Mouse (Mus musculus): ENCODE data around the gene Kcnk3.

The Kcnk3 gene

DNA sequence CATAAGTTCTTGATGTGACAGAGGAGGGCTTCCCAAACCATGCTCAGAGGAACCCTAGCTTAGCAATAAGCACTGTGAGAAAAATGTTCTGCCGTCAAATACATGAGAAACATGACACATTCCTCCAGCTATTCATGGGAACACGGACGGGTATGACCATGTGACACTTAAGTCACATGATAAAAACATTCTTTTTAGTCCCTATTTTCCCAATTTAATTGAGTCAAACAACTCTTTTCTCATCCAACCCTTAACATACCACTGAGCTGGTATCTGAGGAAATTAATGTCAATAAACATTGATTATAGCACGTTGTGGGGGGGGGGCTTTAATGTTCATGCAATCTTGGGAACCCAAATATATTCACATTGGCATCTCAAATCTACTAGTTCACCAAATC is 27.8 kb downstream of the Kcnk3 start:
- DNase-seq, result no peak

DNA sequence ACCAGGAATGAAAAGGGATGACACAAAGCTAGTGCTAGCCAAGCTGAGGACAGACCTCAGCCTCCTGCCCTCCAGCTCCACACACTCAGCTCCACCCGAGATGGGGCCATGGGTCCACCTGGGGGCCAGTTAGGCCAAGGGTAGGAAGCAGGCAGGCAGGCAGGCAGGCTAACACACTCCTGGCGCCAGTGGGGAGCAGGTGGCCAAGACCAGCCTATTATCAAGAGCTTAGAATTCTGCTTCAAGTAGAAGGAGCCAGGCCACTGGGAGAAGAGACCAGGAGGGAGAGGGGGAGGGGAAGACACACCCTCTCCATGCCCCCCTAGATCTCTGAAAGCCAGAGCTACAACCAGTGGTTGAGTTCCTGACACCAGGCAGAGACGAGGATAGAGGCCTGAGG is 28.7 kb downstream of the Kcnk3 start:
- no peak for DNase-seq

DNA sequence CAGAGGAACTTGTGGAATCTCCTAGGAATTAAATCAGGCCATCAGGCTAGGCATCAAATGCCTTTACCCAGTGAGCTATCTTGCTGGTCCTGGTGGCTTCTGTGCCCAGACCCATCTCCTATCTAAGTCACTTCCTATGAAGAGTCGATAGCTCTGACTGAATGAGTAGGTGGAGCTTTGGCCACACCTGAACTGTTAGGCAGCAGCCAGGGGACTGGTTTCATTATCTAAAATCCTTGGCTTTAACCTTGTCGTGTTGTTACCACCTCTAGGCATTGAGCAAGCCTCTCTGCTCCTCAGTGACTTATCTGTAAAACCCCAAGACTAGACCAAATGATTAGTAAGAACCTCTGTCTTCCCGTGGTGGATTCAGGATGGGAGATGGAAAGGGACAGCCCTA is 29.4 kb downstream of the Kcnk3 start:
- DNase-seq, result no peak

GRCm38 (mm10) chr5:30617851-30618250 is 29.9 kb downstream of the Kcnk3 start:
- DNase-seq, result no peak

DNA sequence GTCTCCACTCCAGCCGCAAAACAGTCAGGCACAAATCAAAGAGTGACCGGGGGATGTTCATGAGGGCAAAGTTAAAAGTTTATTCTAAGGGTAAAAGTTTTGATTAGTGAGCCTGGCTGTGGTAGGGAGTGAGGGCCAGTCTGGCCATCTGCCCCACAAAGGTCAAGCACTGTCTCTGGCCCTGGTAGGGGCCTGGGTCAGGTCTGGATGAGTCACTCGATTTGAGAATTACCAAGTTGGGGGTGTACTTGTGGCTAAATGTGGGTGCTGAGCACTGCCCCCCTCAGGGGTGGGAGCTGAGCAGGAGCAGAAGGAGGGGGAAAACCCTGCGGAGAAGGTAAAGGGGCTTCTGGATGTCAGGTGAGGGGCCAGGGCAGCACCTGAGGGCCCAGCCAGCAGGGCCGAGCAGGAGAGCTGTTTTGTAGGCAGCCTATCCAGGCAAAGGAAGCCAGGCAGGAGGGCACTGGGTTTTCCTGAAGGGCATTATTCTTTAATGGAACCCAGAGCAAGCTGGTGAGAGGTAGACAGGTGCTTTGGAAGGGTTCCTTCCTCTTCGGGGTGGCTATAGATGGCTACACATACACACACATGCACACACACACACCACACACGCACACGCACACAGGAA is 30.5 kb downstream of the Kcnk3 start:
- DNase-seq, result no peak

DNA sequence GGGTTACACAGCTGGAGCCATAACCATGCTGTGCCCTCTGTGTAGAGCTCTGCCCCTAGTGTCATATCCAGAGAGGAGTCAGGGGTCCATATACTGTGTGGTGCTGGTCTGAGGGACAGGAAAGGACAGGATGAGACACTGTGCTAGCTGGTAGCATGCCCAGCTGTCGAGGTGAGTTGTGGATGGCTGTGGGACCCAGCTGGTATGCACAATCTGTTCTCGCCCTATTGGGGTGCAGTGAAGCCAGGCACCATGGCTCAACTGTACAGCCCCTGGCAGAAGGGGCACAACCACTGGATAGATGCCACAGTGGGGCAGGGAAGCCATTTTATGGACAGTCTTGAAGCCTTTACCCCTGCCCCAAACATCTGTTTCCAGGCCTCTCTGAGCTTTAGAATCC is 31.2 kb downstream of the Kcnk3 start:
- DNase-seq, result no peak

GRCm38 (mm10) chr5:30620567-30620966 is 32.6 kb downstream of the Kcnk3 start:
- DNase-seq, result no peak

GRCm38 (mm10) chr5:30621211-30621790 is 33.3 kb downstream of the Kcnk3 start:
- DNase-seq, result no peak

DNA sequence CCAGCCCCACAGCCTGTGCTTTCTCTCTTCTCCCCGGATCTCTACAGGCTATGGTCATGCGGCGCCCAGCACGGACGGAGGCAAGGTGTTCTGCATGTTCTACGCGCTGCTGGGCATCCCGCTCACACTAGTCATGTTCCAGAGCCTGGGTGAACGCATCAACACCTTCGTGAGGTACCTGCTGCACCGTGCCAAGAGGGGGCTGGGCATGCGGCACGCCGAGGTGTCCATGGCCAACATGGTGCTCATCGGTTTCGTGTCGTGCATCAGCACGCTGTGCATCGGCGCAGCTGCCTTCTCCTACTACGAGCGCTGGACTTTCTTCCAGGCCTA is 33.8 kb downstream of the Kcnk3 start:
- DNase-seq, result no peak

DNA sequence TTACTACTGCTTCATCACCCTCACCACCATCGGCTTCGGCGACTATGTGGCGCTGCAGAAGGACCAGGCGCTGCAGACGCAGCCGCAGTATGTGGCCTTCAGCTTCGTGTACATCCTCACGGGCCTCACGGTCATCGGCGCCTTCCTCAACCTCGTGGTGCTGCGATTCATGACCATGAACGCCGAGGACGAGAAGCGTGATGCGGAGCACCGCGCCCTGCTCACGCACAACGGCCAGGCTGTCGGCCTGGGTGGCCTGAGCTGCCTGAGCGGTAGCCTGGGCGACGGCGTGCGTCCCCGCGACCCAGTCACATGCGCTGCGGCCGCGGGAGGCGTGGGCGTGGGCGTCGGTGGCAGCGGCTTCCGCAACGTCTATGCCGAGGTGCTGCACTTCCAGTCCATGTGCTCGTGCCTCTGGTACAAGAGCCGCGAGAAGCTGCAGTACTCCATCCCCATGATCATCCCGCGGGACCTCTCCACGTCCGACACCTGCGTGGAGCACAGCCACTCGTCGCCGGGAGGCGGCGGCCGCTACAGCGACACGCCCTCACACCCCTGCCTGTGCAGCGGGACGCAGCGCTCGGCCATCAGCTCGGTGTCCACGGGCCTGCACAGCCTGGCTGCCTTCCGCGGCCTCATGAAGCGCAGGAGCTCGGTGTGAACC is 34.3 kb downstream of the Kcnk3 start:
- peak; percentile 35 for DNase-seq

GRCm38 (mm10) chr5:30622841-30623185 is 34.8 kb downstream of the Kcnk3 start:
- no peak for DNase-seq

- DNase-seq, result no peak
These were observed 35.4 kb downstream of the Kcnk3 start for GRCm38 (mm10) chr5:30623380-30623779.

- no peak for DNase-seq
These were observed 36.3 kb downstream of the Kcnk3 start for GRCm38 (mm10) chr5:30624311-30624710.

- no peak for DNase-seq
These were observed 36.9 kb downstream of the Kcnk3 start for GRCm38 (mm10) chr5:30624908-30625307.

DNA sequence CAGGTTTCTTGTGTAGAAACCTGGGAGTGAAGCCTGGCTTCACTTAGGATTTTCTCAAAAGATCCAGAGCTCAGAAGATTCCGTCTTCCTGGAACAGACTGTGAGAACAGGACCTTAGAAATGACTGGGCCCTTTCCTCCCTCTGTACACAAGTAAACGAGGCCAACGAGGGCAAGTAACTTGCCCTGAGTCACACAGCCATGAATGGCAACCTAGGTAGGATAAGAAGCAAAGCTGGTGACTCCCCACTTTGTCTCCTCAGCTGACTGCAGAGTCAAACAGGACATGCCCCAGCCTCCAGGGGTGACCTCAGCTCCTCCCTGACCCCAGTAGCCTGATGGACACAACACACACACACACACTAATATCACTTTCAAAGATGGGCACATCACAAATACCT is 37.4 kb downstream of the Kcnk3 start:
- no peak for DNase-seq

GRCm38 (mm10) chr5:30626331-30627105 is 38.5 kb downstream of the Kcnk3 start:
- DNase-seq, result no peak

- no peak for DNase-seq
These were observed 40.5 kb downstream of the Kcnk3 start for GRCm38 (mm10) chr5:30628511-30628910.

DNA sequence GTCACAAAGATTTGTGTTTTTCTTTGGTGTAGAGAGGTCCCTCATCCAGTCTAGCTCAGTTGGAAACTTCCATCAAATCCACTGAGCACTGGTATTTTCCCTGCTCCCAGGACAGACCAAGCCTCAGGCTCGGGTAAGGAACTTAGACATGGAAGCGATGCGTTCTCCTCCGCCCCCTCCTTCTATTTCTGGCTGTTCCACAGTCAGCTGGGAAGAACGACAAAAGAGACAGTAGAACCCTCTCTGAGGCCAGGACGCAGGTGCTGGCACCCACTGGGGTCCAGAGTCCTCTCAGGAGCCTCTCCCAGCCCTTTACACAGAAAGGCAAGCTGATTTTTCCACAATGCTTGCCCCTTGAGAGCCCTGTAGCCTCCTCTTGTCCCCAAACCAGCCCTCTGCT is 42.4 kb downstream of the Kcnk3 start:
- DNase-seq, result no peak

GRCm38 (mm10) chr5:30632134-30632533 is 44.2 kb downstream of the Kcnk3 start:
- DNase-seq, result no peak

- DNase-seq, result no peak
These were observed 49.0 kb downstream of the Kcnk3 start for GRCm38 (mm10) chr5:30636994-30637393.

DNA sequence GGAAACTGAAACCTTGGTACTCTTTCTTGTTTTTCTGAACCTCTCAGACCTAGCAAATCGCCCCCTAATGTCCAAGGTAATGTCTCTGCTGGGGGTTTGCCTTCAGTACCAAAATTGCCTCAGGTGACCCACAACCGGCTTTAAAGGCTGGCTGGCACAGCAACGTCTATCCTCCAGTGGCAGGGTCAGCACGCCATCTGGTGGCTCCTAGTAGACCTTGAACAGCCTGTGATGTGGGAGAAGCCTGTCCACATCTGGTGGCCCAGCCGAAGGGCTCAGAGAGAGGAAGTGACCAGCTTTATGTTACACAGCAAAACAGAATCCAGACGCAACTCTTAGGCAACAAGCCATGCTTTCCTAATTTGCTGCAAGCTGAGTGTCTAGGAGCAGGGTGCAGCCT is 50.1 kb downstream of the Kcnk3 start:
- DNase-seq, result peak; percentile 85

DNA sequence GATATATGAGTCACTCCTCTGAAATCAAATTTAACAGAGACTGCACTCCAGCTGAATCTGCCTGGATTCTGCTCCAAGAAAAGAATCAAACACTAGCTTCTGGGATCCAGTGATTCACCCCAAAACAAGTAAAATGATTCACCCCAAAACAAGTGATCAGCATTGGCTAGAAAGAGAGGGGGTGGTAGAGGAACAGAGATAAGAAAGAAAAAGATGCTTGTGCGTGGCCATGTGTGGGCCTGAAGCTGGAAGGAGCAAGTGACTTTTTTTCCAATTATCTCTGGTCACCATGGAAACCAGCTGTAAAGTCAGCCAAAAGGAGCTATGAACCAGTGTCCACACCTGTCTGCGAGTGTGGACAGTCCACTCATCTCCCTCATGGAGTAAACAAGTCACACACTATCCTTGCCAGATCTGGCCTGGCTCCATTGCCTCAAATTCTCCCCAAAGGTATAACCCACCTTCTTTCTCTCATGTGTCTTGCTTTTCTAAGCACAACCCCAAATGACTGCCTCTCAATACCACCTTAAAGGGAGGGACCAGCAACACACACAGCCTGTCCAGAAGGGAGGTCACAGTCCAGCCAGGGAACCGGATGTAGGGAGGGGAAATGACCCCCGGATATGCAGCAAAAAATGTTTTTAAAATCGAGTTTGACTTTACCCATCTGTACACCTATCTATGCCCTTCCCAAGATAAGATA is 55.7 kb downstream of the Kcnk3 start:
- DNase-seq, result no peak

GRCm38 (mm10) chr5:30646036-30646435 is 58.1 kb downstream of the Kcnk3 start:
- DNase-seq, result no peak

All from right cerebral cortex, postnatal 14 days (tissue).